ENCODE assay signal across 10 mouse cellular contexts in genomic region chr8:120364093-120364725, GRCm38 (mm10).
DNase-seq lines count a peak whose midpoint lies in the region; ATAC-seq and TF ChIP-seq lines count a peak whose summit lies in the region.
"Had no signal": no experiment of that assay in that cellular context is flagged by ENCODE, and none has a peak within 500 bp of the region (broad histone marks: within the 10 kb centered on the region; RNA-seq: fewer than 3 reads in every experiment).

No protein-coding gene starts in this region.

- H3K36me3 ChIP-seq in kidney, adult 2 months (ENCODE audit: control insufficient read depth, insufficient read depth, low read length), result no peaks in the 10 kb centered on the region
- H3K36me3 ChIP-seq in lung, postnatal 0 days (ENCODE audit: insufficient read depth, low read length), result no peaks in the 10 kb centered on the region
- H3K36me3 ChIP-seq in stomach, embryonic 14.5 days (ENCODE audit: control insufficient read depth, insufficient read depth, low read length), result no peaks in the 10 kb centered on the region
- H3K36me3 ChIP-seq: hindbrain, embryonic 15.5 days had no signal

- no peak overlapping the region for H3K9ac ChIP-seq in lung, postnatal 0 days (replicated peaks; ENCODE audit: low read depth)
- H3K9ac ChIP-seq in stomach, embryonic 14.5 days (replicated peaks; ENCODE audit: low read depth, low read length), result no peak overlapping the region
- H3K9ac ChIP-seq: hindbrain, embryonic 15.5 days had no signal

- H3K27ac ChIP-seq in embryonic fibroblast, embryonic 13.5 days (ENCODE audit: insufficient read depth, low read length), result no peak overlapping the region
- peak overlapping the region; percentile 54 for H3K27ac ChIP-seq in kidney, adult 2 months (ENCODE audit: insufficient read depth, low read depth, low read length)
- peak overlapping the region; percentile 43 for H3K27ac ChIP-seq in lung, postnatal 0 days (ENCODE audit: low read length)
- H3K27ac ChIP-seq in stomach, embryonic 14.5 days (ENCODE audit: low read length), result peak overlapping the region; percentile 15; the same call in 1 of the 2 replicates
- H3K27ac ChIP-seq: hindbrain, embryonic 15.5 days had no signal

- H3K4me1 ChIP-seq in embryonic fibroblast, embryonic 13.5 days (ENCODE audit: control insufficient read depth, insufficient read depth, low read length), result 0 out of 2 replicates have a peak, but pooled peaks cover under 1% of the 10 kb centered on the region
- H3K4me1 ChIP-seq in kidney, adult 2 months (ENCODE audit: control insufficient read depth, insufficient read depth, low read length), result peaks cover 20% of the 10 kb centered on the region
- peaks cover 16% of the 10 kb centered on the region for H3K4me1 ChIP-seq in lung, postnatal 0 days (ENCODE audit: insufficient read depth, low read depth, low read length)
- H3K4me1 ChIP-seq in stomach, embryonic 14.5 days (ENCODE audit: control insufficient read depth, insufficient read depth, low read length), result peaks cover 31% of the 10 kb centered on the region

- no peak overlapping the region for H3K4me3 ChIP-seq in embryonic fibroblast, embryonic 13.5 days (ENCODE audit: insufficient read depth, low read length)
- H3K4me3 ChIP-seq in kidney, adult 2 months (ENCODE audit: insufficient read depth, low read depth, low read length), result no peak overlapping the region
- no peak overlapping the region for H3K4me3 ChIP-seq in lung, postnatal 0 days (ENCODE audit: low read depth, low read length)
- no peak overlapping the region for H3K4me3 ChIP-seq in stomach, embryonic 14.5 days (ENCODE audit: low read depth, low read length)
- H3K4me3 ChIP-seq: hindbrain, embryonic 15.5 days had no signal

- H3K9me3 ChIP-seq in lung, postnatal 0 days (ENCODE audit: low read length), result no peaks in the 10 kb centered on the region
- H3K9me3 ChIP-seq in stomach, embryonic 14.5 days (ENCODE audit: control insufficient read depth, low read depth, low read length), result no peaks in the 10 kb centered on the region
- H3K9me3 ChIP-seq: hindbrain, embryonic 15.5 days had no signal

- DNase-seq in cerebellum, adult 18-20 months, result peak; percentile 27 to 59
- DNase-seq in CD8-positive naive resting alpha-beta T cell, adult 2 months (ENCODE audit: low read depth in 2 of 2, low spot score in 2 of 2), result peak; percentile 10 to 53
- peak; percentile 41 for DNase-seq in kidney, adult 2 months
- peak; percentile 46 for DNase-seq in lung, postnatal 0 days (ENCODE audit: low spot score)
- DNase-seq in left cerebral cortex, postnatal 14 days (ENCODE audit: low spot score in 2 of 2), result no peak

- TF ChIP-seq EP300 in lung, postnatal 0 days (IDR thresholded peaks at IDR 0.05), result no peak

- WGBS in kidney, adult 2 months, result 38% methylated on average over 7 of the region's 7 CpGs
- WGBS in lung, postnatal 0 days, result 32% methylated on average over 6 of the region's 7 CpGs
- 47% methylated on average over 7 of the region's 7 CpGs for WGBS in stomach, embryonic 14.5 days

- no peaks in the 10 kb centered on the region for H3K27me3 ChIP-seq in kidney, adult 2 months (replicated peaks; ENCODE audit: control insufficient read depth, insufficient read depth, low read length)
- no peaks in the 10 kb centered on the region for H3K27me3 ChIP-seq in lung, postnatal 0 days (replicated peaks; ENCODE audit: insufficient read depth, low read length)
- H3K27me3 ChIP-seq in stomach, embryonic 14.5 days (ENCODE audit: control insufficient read depth, insufficient read depth, low read length), result no peaks in the 10 kb centered on the region
- H3K27me3 ChIP-seq: hindbrain, embryonic 15.5 days; Patski had no signal

- no peak for TF ChIP-seq POLR2A in embryonic fibroblast, embryonic 13.5 days (IDR thresholded peaks at IDR 0.05; ENCODE audit: low read depth, low read length)
- no peak for TF ChIP-seq POLR2A in kidney, adult 2 months (IDR thresholded peaks at IDR 0.05; ENCODE audit: low read depth, low read length)

- no peak for ATAC-seq in cerebellum, adult (ENCODE audit: insufficient number of reproducible peaks, low FRiP score, low TSS enrichment)
- peak; percentile 11; the same call in 1 of the 2 replicates for ATAC-seq in lung, postnatal 0 days
- no peak; the same call in 1 of the 2 replicates for ATAC-seq in stomach, embryonic 14.5 days (ENCODE audit: insufficient number of reproducible peaks, insufficient read depth, low FRiP score, low read depth)
- ATAC-seq: Patski had no signal

- TF ChIP-seq CTCF in embryonic fibroblast, embryonic 13.5 days (IDR thresholded peaks at IDR 0.05; ENCODE audit: borderline replicate concordance, insufficient read depth, low read length), result 0 out of 2 replicates have a peak, but pooled peaks have one; percentile 19
- peak; percentile 59 for TF ChIP-seq CTCF in kidney, adult 2 months (conservative IDR thresholded peaks at IDR 0.05; ENCODE audit: insufficient read depth, insufficient read length, low read depth, low read length)
- TF ChIP-seq CTCF in lung, postnatal 0 days (IDR thresholded peaks at IDR 0.05), result peak; percentile 70

- intact Hi-C loops in left cerebral cortex, postnatal 14 days (cut with DNase I), result no loop called here

- H3K4me2 ChIP-seq in lung, postnatal 0 days (replicated peaks; ENCODE audit: low read depth, low read length), result no peak overlapping the region
- H3K4me2 ChIP-seq in stomach, embryonic 14.5 days (replicated peaks; ENCODE audit: low read depth, low read length), result no peak overlapping the region
- H3K4me2 ChIP-seq: hindbrain, embryonic 15.5 days had no signal

Comparison
In these comparisons a context has a peak if more than half of its experiments do, and no peak if none do; other contexts are left out.
1. DNase-seq: peak in cerebellum, adult 18-20 months (2 of 2), CD8-positive naive resting alpha-beta T cell, adult 2 months (2 of 2), kidney, adult 2 months (single experiment) and lung, postnatal 0 days (single experiment); none in left cerebral cortex, postnatal 14 days (0 of 2).
2. CTCF ChIP-seq: peak in every context shown above with its lines; median percentile 70 in lung, postnatal 0 days; 59 in kidney, adult 2 months; 19 in embryonic fibroblast, embryonic 13.5 days.